ENCODE assay signal across 7 mouse cellular contexts in the genomic region with DNA sequence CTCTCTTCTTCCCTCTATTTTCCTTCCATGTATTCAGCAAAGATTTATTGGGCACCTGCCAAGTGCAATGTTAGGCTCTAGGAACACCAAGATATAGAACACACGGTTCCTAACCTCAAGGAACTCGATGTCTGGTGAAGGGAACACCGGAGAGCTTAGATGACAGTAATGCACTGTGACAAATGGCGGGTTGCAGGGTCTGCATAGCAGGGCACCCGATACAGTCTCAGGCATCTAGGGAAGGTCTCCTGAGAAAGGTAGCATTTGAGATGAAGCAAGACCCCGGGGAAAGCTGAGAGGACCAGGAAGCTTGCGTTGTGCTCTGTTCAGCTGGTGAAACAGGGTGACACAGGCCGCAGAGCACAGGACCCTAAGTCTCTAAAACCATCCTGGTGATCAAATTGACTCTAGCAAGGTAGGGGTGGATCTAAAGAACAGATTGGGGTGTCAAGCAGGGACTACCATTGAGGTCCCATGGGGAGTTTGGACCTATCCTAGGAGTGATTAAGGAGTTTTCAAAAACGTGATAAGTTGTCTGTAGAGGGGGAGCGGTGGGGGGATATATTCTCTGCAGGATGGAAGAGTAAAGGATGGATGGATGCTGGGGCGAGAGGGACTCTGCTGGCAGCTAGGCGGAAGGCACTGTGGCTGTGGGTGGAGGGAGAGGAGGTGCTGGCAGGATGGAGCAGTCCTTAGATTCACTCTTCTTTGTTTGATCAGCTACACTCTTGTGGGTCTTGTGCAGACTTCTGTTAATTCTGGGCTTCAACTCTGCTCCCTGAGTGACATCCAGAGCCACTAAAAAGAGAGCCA. TPM values are rescaled to one million over a fixed set of nuclear protein-coding genes. Genes with fewer than 3 reads are reported as not detected.
DNase-seq lines count a peak whose midpoint lies in the region; ATAC-seq and TF ChIP-seq lines count a peak whose summit lies in the region.

No protein-coding gene starts in this region.

- peak overlapping the region; percentile 66 for H3K9ac ChIP-seq in lung, embryonic 16.5 days (ENCODE audit: low read length)
- H3K9ac ChIP-seq in forebrain, embryonic 12.5 days: 0 out of 2 replicates have a peak overlapping the region, but pooled peaks have one; percentile 50
- H3K9ac ChIP-seq in hindbrain, embryonic 15.5 days: no peak overlapping the region
- H3K9ac ChIP-seq in liver, postnatal 0 days (replicated peaks): peak overlapping the region; percentile 62

- DNase-seq in lung, postnatal 14 days: no peak
- DNase-seq in liver, postnatal 0 days: peak; percentile 13
- DNase-seq in adrenal gland, postnatal 25 days: no peak
- DNase-seq in thymus, postnatal 25 days: no peak

- no peaks in the 10 kb centered on the region for H3K9me3 ChIP-seq in lung, embryonic 16.5 days (ENCODE audit: control insufficient read depth, low read length)
- 0 out of 2 replicates have a peak, but pooled peaks cover 6% of the 10 kb centered on the region for H3K9me3 ChIP-seq in forebrain, embryonic 12.5 days
- H3K9me3 ChIP-seq in hindbrain, embryonic 15.5 days: no peaks in the 10 kb centered on the region
- peaks cover 10% of the 10 kb centered on the region for H3K9me3 ChIP-seq in liver, postnatal 0 days (ENCODE audit: low read length)

- H3K4me3 ChIP-seq in lung, embryonic 16.5 days (ENCODE audit: low read length): peak overlapping the region; percentile 45
- no peak overlapping the region for H3K4me3 ChIP-seq in forebrain, embryonic 12.5 days (replicated peaks)
- H3K4me3 ChIP-seq in hindbrain, embryonic 15.5 days: no peak overlapping the region
- peak overlapping the region; percentile 31; the same call in 1 of the 2 replicates for H3K4me3 ChIP-seq in liver, postnatal 0 days (ENCODE audit: low read depth, low read length)

- WGBS in lung, embryonic 16.5 days: 51% methylated on average over 12 of the region's 12 CpGs
- 29% methylated on average over 12 of the region's 12 CpGs for WGBS in forebrain, embryonic 12.5 days
- 28% methylated on average over 12 of the region's 12 CpGs for WGBS in hindbrain, embryonic 15.5 days
- 61% methylated on average over 12 of the region's 12 CpGs for WGBS in liver, postnatal 0 days (ENCODE audit: insufficient replicate concordance)

- TF ChIP-seq CTCF in liver, postnatal 0 days (IDR thresholded peaks at IDR 0.05; ENCODE audit: low read depth): no peak

- H3K4me2 ChIP-seq in lung, embryonic 16.5 days (ENCODE audit: low read depth, low read length): peak overlapping the region; percentile 61
- peak overlapping the region; percentile 49 for H3K4me2 ChIP-seq in forebrain, embryonic 12.5 days
- peak overlapping the region; percentile 46 for H3K4me2 ChIP-seq in hindbrain, embryonic 15.5 days
- peak overlapping the region; percentile 65 for H3K4me2 ChIP-seq in liver, postnatal 0 days (ENCODE audit: low read depth, low read length)

- H3K4me1 ChIP-seq in lung, embryonic 16.5 days (replicated peaks; ENCODE audit: control insufficient read depth, insufficient read depth, low read length): peaks cover 16% of the 10 kb centered on the region
- peaks cover 43% of the 10 kb centered on the region for H3K4me1 ChIP-seq in forebrain, embryonic 12.5 days
- peaks cover 30% of the 10 kb centered on the region for H3K4me1 ChIP-seq in hindbrain, embryonic 15.5 days (replicated peaks)
- H3K4me1 ChIP-seq in liver, postnatal 0 days (ENCODE audit: insufficient read depth): peaks cover 22% of the 10 kb centered on the region

- H3K27ac ChIP-seq in lung, embryonic 16.5 days (ENCODE audit: low read length): no peak overlapping the region
- H3K27ac ChIP-seq in forebrain, embryonic 12.5 days: peak overlapping the region; percentile 72
- 0 out of 2 replicates have a peak overlapping the region, but pooled peaks have one; percentile 26 for H3K27ac ChIP-seq in hindbrain, embryonic 15.5 days (replicated peaks)
- 0 out of 2 replicates have a peak overlapping the region, but pooled peaks have one; percentile 12 for H3K27ac ChIP-seq in liver, postnatal 0 days (ENCODE audit: low read depth)

- no peaks in the 10 kb centered on the region; the same call in 1 of the 2 replicates for H3K27me3 ChIP-seq in lung, embryonic 16.5 days (ENCODE audit: control insufficient read depth, insufficient read depth, low read depth, low read length)
- peaks cover 34% of the 10 kb centered on the region for H3K27me3 ChIP-seq in forebrain, embryonic 12.5 days
- peaks cover 5% of the 10 kb centered on the region for H3K27me3 ChIP-seq in hindbrain, embryonic 15.5 days
- no peaks in the 10 kb centered on the region for H3K27me3 ChIP-seq in liver, postnatal 0 days (ENCODE audit: insufficient read depth, low read length)

- H3K36me3 ChIP-seq in lung, embryonic 16.5 days (ENCODE audit: control insufficient read depth, insufficient read depth, low read length): no peaks in the 10 kb centered on the region
- no peaks in the 10 kb centered on the region for H3K36me3 ChIP-seq in forebrain, embryonic 12.5 days (replicated peaks)
- H3K36me3 ChIP-seq in hindbrain, embryonic 15.5 days: no peaks in the 10 kb centered on the region
- H3K36me3 ChIP-seq in liver, postnatal 0 days (replicated peaks; ENCODE audit: insufficient read depth, low read length): no peaks in the 10 kb centered on the region

- ATAC-seq in lung, embryonic 16.5 days (ENCODE audit: low read depth): peak; percentile 6; the same call in 1 of the 2 replicates
- ATAC-seq in forebrain, embryonic 12.5 days (ENCODE audit: low FRiP score): peak; percentile 15; the same call in 1 of the 2 replicates
- no peak for ATAC-seq in hindbrain, embryonic 15.5 days (ENCODE audit: low FRiP score, low read depth)
- ATAC-seq in liver, postnatal 0 days: peak; percentile 2; the same call in 1 of the 2 replicates

- no peak for TF ChIP-seq EP300 in liver, postnatal 0 days (IDR thresholded peaks at IDR 0.05; ENCODE audit: low read depth)

RNA-seq across cellular contexts. Expression of gene Nnmt, which starts 43.5 kb away (rescaled TPM):
- 1.5 and 2.5 TPM in 2 replicates for polyA plus RNA-seq in lung, embryonic 16.5 days (2015; fragmentation: Nextera tagmentation; extraction: Ambion mirVana)
- 1.2 and 2.1 TPM in 2 replicates for polyA plus RNA-seq in forebrain, embryonic 12.5 days (2016; fragmentation: Nextera tagmentation; extraction: Ambion mirVana)
- polyA plus RNA-seq in hindbrain, embryonic 15.5 days (2015; fragmentation: Nextera tagmentation; extraction: Ambion mirVana): 1.5 and 1.6 TPM in 2 replicates
- polyA plus RNA-seq in liver, postnatal 0 days (2015; fragmentation: Nextera tagmentation; extraction: Ambion mirVana): 0.34 and 0.41 TPM in 2 replicates
- total RNA-seq in adrenal gland, postnatal 25 days (2021): 11.5 and 12.3 TPM in 2 replicates

Comparison
In these comparisons a context has a peak if more than half of its experiments do, and no peak if none do; other contexts are left out.
1. H3K4me3 ChIP-seq: peak in lung, embryonic 16.5 days (single experiment) and liver, postnatal 0 days (single experiment); none in forebrain, embryonic 12.5 days (single experiment) and hindbrain, embryonic 15.5 days (single experiment).
2. Peak in every context shown above with its lines, with median percentiles within 50 percentile points of each other: H3K4me2 ChIP-seq.